Mouse (Mus musculus) bone marrow, adult 2 months (tissue): Measurements from ENCODE around the gene Klk1b8.

Experiments
- CTCF ChIP-seq: fragments of 200-500 bp; IDR thresholded peaks from 2 replicates; pipeline ENCODE4 v1.5.1; 2011; ENCODE audit warnings: low read length, control low read depth; ENCODE audit not compliant: control insufficient read depth, insufficient read depth
- POLR2A ChIP-seq: fragments of 200-500 bp; IDR thresholded peaks from 2 replicates; pipeline ENCODE4 v1.6.1; 2011; ENCODE audit warnings: low read depth, mild to moderate bottlenecking, control low read depth, low read length, borderline replicate concordance; ENCODE audit not compliant: control insufficient read depth

- no peak for TF ChIP-seq POLR2A
- no peak for TF ChIP-seq CTCF
These were observed 32.0 kb upstream of the Klk1b8 start for GRCm38 (mm10) chr7:43918426-43918825.
